Mouse (Mus musculus) limb, embryonic 15.5 days (tissue): ENCODE data around the gene Tas2r143. TPM values are rescaled to one million over a fixed set of nuclear protein-coding genes. Genes with fewer than 3 reads are reported as not detected.

Experiments used
- ATAC-seq: fragments of 200-750 bp; cut with Nextera tagmentation; 2 replicates; pipeline ENCODE4 v1.8.0; 2017; ENCODE audit warnings: low read depth, moderate TSS enrichment; ENCODE audit not compliant: insufficient number of reproducible peaks, low FRiP score, low TSS enrichment
- H3K27ac ChIP-seq: fragments of 300-500 bp; sonication (generic); 2 replicates; pipeline ENCODE4 v1.5.1; 2015; ENCODE audit warnings: moderate library complexity, mild to moderate bottlenecking, inconsistent platforms
- H3K27me3 ChIP-seq: fragments of 300-500 bp; sonication (generic); 2 replicates; pipeline ENCODE4 v1.6.1; 2015; ENCODE audit warnings: inconsistent platforms
- H3K36me3 ChIP-seq: fragments of 300-500 bp; sonication (generic); 2 replicates; pipeline ENCODE4 v1.6.1; 2015; ENCODE audit warnings: inconsistent platforms
- H3K4me1 ChIP-seq: fragments of 300-500 bp; sonication (generic); 2 replicates; pipeline ENCODE4 v1.6.1; 2015; ENCODE audit warnings: inconsistent platforms
- H3K4me2 ChIP-seq: fragments of 300-500 bp; sonication (generic); 2 replicates; pipeline ENCODE4 v1.6.1; 2015; ENCODE audit warnings: mild to moderate bottlenecking, inconsistent platforms
- H3K4me3 ChIP-seq: fragments of 300-500 bp; sonication (generic); 2 replicates; pipeline ENCODE4 v1.5.1; 2015; ENCODE audit warnings: mild to moderate bottlenecking, inconsistent platforms
- H3K9ac ChIP-seq: fragments of 300-500 bp; sonication (generic); 2 replicates; pipeline ENCODE4 v1.6.1; 2015; ENCODE audit warnings: inconsistent platforms
- H3K9me3 ChIP-seq: fragments of 300-500 bp; sonication (generic); 2 replicates; pipeline ENCODE4 v1.6.1; 2016; ENCODE audit warnings: inconsistent platforms
- WGBS: fragments of 180-500 bp; shearing (Covaris S2); methylation state at CpG from one replicate; pipeline ENCODE4 v1.1.7; 2015; 5-methylcytosine and 5-hydroxymethylcytosine counted together
- polyA plus RNA-seq: library from polyadenylated mRNA; unstranded; fragments of >200 nt; fragmentation: Nextera tagmentation; extraction: Ambion mirVana; gene quantifications from 2 replicates; pipeline ENCODE4 v1.2.1, GENCODE M21; 2015

Gene Tas2r143
- polyA plus RNA-seq, result not detected in 2 replicates

GRCm38 (mm10) chr6:42399938-42400337, at the start of gene Tas2r143:
Gene Tas2r143, plus strand, starts transcription at chr6:42400238.
- no peak within 1 kb of the TSS for H3K27ac ChIP-seq
- no peak within 1 kb of the TSS for H3K4me2 ChIP-seq
- no peaks in the 10 kb centered on the region for H3K36me3 ChIP-seq
- H3K9ac ChIP-seq, result no peak within 1 kb of the TSS
- no peaks in the 10 kb centered on the region for H3K27me3 ChIP-seq
- WGBS, result 81% methylated on average over 1 of the region's 1 CpGs
- H3K4me1 ChIP-seq, result no peaks in the 10 kb centered on the region
- no peak within 1 kb of the TSS for H3K4me3 ChIP-seq
- H3K9me3 ChIP-seq, result no peaks in the 10 kb centered on the region
- no peak for ATAC-seq

- Histone ChIP-seq H3K4me2 (peak overlapping the region; percentile 84), H3K27ac (peak overlapping the region; percentile 96), H3K4me1 (peaks cover 58% of the 10 kb centered on the region), H3K9ac (peak overlapping the region; percentile 83), H3K4me3 (peak overlapping the region; percentile 82), H3K9me3 (no peaks in the 10 kb centered on the region), H3K27me3 (no peaks in the 10 kb centered on the region), H3K36me3 (peaks cover 34% of the 10 kb centered on the region)
- WGBS, result 37% methylated on average over 13 of the region's 13 CpGs
- no peak for ATAC-seq
These were observed 48.9 kb upstream of the Tas2r143 start for GRCm38 (mm10) chr6:42350968-42351775.

GRCm38 (mm10) chr6:42351776-42352485, 48.1 kb upstream of the Tas2r143 start:
- WGBS, result 73% methylated on average over 7 of the region's 7 CpGs
- Histone ChIP-seq H3K27ac (peak overlapping the region; percentile 44), H3K9ac (no peak overlapping the region), H3K36me3 (peaks cover 41% of the 10 kb centered on the region), H3K4me2 (peak overlapping the region; percentile 84), H3K4me1 (peaks cover 62% of the 10 kb centered on the region), H3K4me3 (peak overlapping the region; percentile 82), H3K9me3 (no peaks in the 10 kb centered on the region), H3K27me3 (no peaks in the 10 kb centered on the region)
- no peak for ATAC-seq

GRCm38 (mm10) chr6:42352486-42352846, 47.6 kb upstream of the Tas2r143 start:
- H3K36me3 ChIP-seq, result peaks cover 47% of the 10 kb centered on the region
- H3K9me3 ChIP-seq, result no peaks in the 10 kb centered on the region
- H3K27ac ChIP-seq, result peak overlapping the region; percentile 44
- peaks cover 66% of the 10 kb centered on the region for H3K4me1 ChIP-seq
- H3K4me3 ChIP-seq, result 0 out of 2 replicates have a peak overlapping the region, but pooled peaks have one; percentile 82
- 92% methylated on average over 1 of the region's 1 CpGs for WGBS
- no peaks in the 10 kb centered on the region for H3K27me3 ChIP-seq
- ATAC-seq, result no peak
- H3K9ac ChIP-seq, result no peak overlapping the region
- peak overlapping the region; percentile 84; the same call in 1 of the 2 replicates for H3K4me2 ChIP-seq

- Histone ChIP-seq H3K27ac (peak overlapping the region; percentile 61), H3K27me3 (no peaks in the 10 kb centered on the region), H3K4me2 (peak overlapping the region; percentile 25; the same call in 1 of the 2 replicates), H3K9ac (no peak overlapping the region), H3K4me1 (peaks cover 66% of the 10 kb centered on the region), H3K36me3 (peaks cover 54% of the 10 kb centered on the region), H3K4me3 (no peak overlapping the region), H3K9me3 (no peaks in the 10 kb centered on the region)
- WGBS, result 49% methylated on average over 8 of the region's 8 CpGs
- no peak for ATAC-seq
These were observed 46.9 kb upstream of the Tas2r143 start for GRCm38 (mm10) chr6:42353180-42353579.

GRCm38 (mm10) chr6:42354076-42355019, 45.7 kb upstream of the Tas2r143 start:
- Histone ChIP-seq H3K9ac (no peak overlapping the region), H3K27me3 (no peaks in the 10 kb centered on the region), H3K36me3 (peaks cover 64% of the 10 kb centered on the region), H3K4me2 (peak overlapping the region; percentile 25), H3K4me1 (peaks cover 55% of the 10 kb centered on the region), H3K27ac (peak overlapping the region; percentile 67), H3K9me3 (no peaks in the 10 kb centered on the region), H3K4me3 (no peak overlapping the region; the same call in 1 of the 2 replicates)
- 49% methylated on average over 11 of the region's 11 CpGs for WGBS
- no peak for ATAC-seq

GRCm38 (mm10) chr6:42355366-42355765, 44.7 kb upstream of the Tas2r143 start:
- no peak overlapping the region for H3K27ac ChIP-seq
- no peak overlapping the region for H3K4me3 ChIP-seq
- peaks cover 59% of the 10 kb centered on the region for H3K4me1 ChIP-seq
- H3K9me3 ChIP-seq, result no peaks in the 10 kb centered on the region
- H3K9ac ChIP-seq, result no peak overlapping the region
- WGBS, result 94% methylated on average over 6 of the region's 6 CpGs
- H3K4me2 ChIP-seq, result no peak overlapping the region
- H3K36me3 ChIP-seq, result peaks cover 74% of the 10 kb centered on the region
- H3K27me3 ChIP-seq, result no peaks in the 10 kb centered on the region
- ATAC-seq, result no peak

- peaks cover 54% of the 10 kb centered on the region for H3K4me1 ChIP-seq
- no peak overlapping the region for H3K4me2 ChIP-seq
- no peaks in the 10 kb centered on the region for H3K9me3 ChIP-seq
- H3K9ac ChIP-seq, result no peak overlapping the region
- peaks cover 80% of the 10 kb centered on the region for H3K36me3 ChIP-seq
- no peak overlapping the region for H3K4me3 ChIP-seq
- H3K27me3 ChIP-seq, result no peaks in the 10 kb centered on the region
- no peak for ATAC-seq
- no peak overlapping the region for H3K27ac ChIP-seq
- WGBS, result 91% methylated on average over 13 of the region's 13 CpGs
These were observed 44.0 kb upstream of the Tas2r143 start for GRCm38 (mm10) chr6:42355794-42356600.

GRCm38 (mm10) chr6:42356913-42357312, 43.1 kb upstream of the Tas2r143 start:
- no peak for ATAC-seq
- Histone ChIP-seq H3K4me1 (peaks cover 45% of the 10 kb centered on the region), H3K4me3 (no peak overlapping the region), H3K27ac (no peak overlapping the region), H3K9ac (no peak overlapping the region), H3K27me3 (no peaks in the 10 kb centered on the region), H3K36me3 (peaks cover 82% of the 10 kb centered on the region), H3K9me3 (no peaks in the 10 kb centered on the region), H3K4me2 (no peak overlapping the region)
- 93% methylated on average over 5 of the region's 5 CpGs for WGBS

GRCm38 (mm10) chr6:42357901-42358300, 42.1 kb upstream of the Tas2r143 start:
- WGBS, result 66% methylated on average over 6 of the region's 6 CpGs
- H3K9me3 ChIP-seq, result no peaks in the 10 kb centered on the region
- H3K36me3 ChIP-seq, result peaks cover 74% of the 10 kb centered on the region
- ATAC-seq, result no peak
- H3K4me3 ChIP-seq, result no peak overlapping the region
- H3K4me2 ChIP-seq, result no peak overlapping the region
- H3K4me1 ChIP-seq, result peaks cover 39% of the 10 kb centered on the region
- H3K27me3 ChIP-seq, result no peaks in the 10 kb centered on the region
- no peak overlapping the region for H3K9ac ChIP-seq
- H3K27ac ChIP-seq, result no peak overlapping the region

- Histone ChIP-seq H3K4me2 (no peak overlapping the region), H3K9ac (no peak overlapping the region), H3K27me3 (no peaks in the 10 kb centered on the region), H3K4me1 (peaks cover 29% of the 10 kb centered on the region), H3K9me3 (no peaks in the 10 kb centered on the region), H3K27ac (peak overlapping the region; percentile 38; the same call in 1 of the 2 replicates), H3K4me3 (no peak overlapping the region), H3K36me3 (peaks cover 68% of the 10 kb centered on the region)
- 88% methylated on average over 12 of the region's 12 CpGs for WGBS
- no peak for ATAC-seq
These were observed 41.1 kb upstream of the Tas2r143 start for GRCm38 (mm10) chr6:42358901-42359300.
